Mouse (Mus musculus): ENCODE measurements around the gene Shisa7.

DNA sequence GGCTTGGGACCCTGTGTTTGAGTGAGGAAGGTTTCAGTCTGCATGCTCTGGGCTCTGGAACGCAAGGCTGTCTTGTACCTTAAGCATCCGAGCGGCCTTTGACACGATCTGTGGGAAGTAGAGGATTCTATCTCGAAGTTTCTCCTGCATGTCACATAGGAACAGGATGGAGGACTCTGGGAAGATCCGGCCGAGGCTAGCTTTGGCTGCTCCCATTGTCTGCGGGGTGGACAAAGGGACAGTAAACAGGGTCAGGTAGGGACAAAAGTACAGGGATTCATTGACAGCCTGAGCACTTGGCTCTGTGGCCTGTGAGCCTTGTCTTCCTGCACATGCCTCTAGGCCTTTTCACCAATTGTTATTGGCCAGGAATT is 6.8 kb upstream of the Shisa7 start:
- TF ChIP-seq CTCF (IDR thresholded peaks at IDR 0.05; ENCODE audit: extremely low read depth, insufficient read depth, insufficient read length, insufficient replicate concordance) (no peak), POLR2A (IDR thresholded peaks at IDR 0.05; ENCODE audit: low read depth, low read length) (no peak)
